Mouse (Mus musculus) Muller cell, postnatal 12 days (primary cell): Measurements from ENCODE around the gene Enpp1.
A peak's percentile ranks its signal among the peaks of the same experiment; 100 is the strongest.
"Not testable (repeated sequence)": the region's sequence is repeated elsewhere in the genome, so short reads cannot be mapped to it uniquely, and the experiment has no call there.

Experiments used
- DNase-seq: peaks from one replicate; pipeline ENCODE4 v3.0.0-alpha.2; 2015; ENCODE audit errors: inconsistent ontology term

Enpp1 gene

DNA sequence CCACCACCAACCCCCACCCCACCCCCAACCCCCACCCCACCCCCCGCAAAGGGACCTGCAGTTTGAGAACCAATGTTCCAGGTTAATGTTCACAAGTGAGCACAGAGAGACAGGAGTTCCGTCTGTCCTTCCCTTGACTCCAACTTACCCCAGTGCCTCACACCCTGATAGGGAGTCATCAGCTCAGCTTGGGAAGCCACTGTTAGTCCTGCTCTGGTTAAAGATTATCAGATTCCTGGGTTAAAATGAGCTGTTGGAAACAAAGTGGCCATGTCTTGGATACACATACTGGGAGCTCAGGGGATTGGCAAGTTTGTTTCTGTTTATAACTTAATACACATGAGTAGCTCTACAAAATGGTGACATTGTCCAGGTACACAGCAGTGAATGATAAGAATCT, 75.0 kb downstream of the Enpp1 start:
- no peak for DNase-seq

DNA sequence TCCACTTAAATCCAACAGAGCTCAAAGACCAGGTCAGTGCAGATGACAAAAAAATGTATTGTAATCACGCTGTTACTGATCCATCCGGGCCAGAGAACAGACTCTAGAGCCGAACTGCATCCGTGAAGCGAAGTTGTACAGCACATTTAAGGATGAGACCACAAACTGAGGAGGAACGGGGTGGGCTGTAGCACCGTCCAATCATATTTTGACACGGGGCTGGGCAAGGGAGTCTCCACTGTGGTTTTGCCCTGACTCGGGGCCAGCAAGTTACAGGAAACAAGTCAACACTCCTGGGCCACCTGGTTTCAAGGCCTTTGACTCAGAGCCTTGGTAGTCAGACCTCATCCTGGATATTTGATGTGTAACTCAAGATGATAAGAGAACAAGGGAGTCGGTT, 76.1 kb downstream of the Enpp1 start:
- DNase-seq = no peak

DNA sequence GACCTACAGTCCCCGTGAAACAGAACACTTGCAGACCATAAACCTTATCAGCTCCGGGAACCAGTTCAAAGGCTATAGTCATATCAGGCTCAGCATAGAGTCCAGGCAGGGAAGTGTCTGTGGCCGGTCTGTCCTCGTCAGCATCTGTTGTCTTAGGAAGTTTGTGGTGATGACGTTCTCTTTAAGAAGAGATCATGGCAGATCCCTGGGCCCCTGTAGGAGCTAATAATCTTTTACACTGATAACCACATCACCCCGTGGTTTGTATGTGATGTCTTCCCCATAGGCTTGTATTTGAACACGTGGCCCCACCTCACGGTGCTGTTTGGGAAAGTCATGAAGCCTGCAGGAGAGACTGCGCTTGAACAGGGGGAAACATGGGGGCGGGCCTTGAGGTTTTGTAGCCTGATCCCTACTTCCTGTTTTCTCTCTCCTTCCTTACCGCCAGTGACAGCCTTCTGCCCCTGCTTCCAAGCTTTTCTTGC, 76.6 kb downstream of the Enpp1 start:
- no peak for DNase-seq

DNA sequence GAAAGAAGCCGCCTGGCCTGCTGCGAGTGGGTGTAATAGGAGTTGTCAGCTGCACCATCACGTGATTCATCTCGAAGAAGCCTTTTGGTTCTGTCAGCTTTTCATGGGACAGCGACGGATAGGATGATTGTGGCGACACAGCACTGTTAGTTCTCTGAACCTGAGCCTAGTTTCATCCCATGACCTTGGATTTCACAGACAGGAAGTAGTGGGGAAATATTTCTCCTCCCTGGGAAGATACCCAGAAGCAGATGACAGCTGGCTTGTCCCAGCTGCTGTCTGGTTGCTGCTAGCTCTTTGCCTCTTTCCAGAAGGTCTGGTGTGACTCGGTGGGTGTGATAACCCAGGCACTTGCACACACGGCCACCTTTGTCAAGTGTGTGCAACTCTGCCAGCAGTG, 77.7 kb downstream of the Enpp1 start:
- DNase-seq = no peak

DNA sequence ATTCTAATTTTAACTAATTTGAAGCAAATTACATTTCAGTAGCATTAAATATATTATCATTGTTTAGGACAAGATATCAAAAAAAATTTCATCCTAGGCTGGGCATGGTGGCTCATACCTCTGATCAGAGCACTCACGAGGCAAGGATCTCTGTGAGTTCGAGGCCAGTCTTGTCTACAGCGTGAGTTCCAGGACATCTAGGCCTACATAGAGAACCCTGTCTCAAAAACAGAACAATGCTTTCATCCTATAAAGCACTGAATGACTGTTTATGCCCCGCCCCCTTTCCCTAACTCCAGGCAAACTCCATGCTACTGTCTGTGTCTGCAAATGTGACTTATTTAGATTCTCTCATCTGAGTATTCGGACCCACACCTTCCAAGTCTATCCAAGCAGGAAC, 80.8 kb downstream of the Enpp1 start:
- DNase-seq = no peak

DNA sequence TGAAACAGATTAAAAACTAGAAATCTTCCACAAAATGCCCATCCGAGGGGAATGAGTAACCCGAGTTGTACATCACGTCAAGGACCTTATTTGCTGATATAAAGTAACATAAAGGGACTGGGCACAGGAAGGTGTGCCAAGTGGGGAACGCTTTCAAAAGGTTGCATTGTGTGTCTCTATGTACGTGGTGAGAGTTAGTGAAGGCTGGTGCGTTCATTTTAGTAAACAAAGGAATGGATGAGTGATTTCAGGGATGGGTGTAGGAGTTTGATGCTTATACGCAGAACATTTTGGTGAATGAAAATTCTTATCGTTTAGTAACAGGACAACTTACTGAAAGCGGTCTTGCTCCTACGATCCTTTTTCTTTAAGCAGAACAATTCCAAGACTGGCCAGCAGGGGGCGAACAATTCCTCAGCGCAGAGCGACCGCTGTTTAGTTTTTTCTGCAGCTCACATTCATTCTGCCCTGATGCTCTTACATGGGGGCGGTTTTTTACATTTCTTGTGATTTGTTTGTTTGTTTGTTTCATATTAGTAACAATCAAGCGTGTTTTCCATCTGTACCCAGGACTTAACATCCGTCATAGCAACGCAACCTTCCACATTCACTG, 81.4 kb downstream of the Enpp1 start:
- DNase-seq = peak; percentile 46

DNA sequence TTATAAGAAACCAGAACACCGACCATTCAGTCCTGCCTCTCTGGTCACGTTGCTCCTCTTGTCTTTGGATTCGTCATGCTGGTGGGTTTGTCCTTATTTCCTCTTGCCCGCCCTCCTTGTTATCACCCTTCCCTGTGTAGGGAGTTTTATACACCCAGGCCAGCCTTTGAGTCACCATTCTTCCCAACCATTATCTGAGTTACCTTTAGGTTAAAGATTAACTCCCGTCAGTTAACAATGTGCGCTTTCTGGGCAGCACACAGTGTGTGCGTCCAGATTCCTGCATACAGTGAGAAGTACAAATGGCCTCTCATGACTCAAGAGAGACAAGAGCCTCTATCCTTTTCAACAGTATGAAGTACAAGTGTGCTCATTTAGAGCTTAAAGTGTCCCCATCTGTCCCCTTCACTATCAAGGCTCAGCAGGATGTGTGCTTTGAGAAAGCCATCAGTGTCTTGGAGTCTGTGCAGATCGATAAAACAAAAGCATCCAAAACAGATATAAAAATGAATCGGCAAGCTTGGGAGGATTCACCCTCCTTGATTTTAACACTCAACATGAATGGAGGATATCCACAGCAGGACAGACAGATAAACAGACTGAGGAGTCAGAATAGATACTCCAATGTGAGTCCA, 82.8 kb downstream of the Enpp1 start:
- DNase-seq = no peak

DNA sequence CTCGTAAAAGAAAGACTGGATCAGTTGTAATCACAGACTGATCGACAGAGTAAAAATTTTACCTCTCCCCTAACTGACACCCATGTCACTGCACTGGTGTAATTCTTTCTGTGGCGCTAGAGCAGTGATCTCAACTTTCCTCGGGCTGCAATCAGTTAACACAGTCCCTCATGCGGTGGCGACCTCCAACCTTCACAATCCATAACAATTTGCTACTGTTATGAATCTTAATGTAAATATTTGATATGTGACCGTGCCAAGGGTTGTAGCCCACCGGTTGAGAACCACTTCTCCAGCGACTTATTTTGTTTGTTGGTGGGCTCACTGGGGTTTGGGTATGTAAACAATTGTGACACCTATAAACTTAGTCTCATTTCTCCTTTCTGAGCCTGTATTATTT, 83.5 kb downstream of the Enpp1 start:
- no peak for DNase-seq

DNA sequence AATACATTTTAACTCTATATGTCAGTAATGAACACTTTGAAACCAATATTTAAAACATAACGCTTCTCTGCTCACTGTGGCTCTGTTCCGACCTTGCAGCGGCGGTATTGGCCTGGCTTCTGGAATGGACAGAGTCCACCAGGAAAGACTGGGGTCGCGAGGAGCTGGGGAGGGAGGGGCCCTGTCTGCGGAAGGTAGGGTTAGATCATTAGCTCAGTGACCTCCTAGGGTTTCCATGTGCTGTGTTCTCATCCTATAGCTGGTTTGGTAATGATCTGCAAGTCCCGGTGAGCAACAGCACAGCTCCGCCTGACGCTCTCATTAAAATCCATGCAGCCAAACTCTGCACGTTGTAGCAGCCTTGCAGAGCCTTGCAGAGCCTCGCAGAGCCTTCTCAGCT, 84.7 kb downstream of the Enpp1 start:
- no peak for DNase-seq

DNA sequence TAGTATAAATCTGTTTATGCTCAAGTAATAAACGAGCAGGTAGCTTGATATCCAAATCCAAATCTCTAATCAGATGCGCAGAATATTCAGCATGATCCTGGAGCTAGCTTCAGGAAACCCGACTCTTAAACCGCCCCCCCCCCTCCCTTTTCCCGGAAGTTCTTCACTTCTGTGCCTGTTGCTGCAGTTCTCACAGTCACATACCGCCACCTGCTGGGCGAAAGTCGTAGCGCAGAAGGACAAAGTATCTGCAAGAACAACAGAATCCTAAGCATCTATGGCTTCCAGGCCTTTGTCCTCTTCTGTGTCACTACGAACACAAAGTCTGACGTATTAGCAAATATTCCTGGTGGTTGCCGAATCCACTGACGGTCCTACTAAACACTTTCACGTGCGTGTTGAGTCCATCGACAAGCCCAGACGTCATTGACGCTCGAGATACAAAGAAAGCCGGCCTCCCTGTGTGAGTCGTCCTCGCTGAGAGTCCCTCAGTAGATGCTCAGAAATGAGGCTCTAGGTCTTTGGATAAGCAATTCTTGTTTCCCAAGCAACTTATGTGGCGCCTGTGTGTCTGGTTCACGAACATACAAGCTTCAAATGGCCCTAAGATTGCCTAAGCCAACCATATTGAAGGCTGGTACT, 86.8 kb downstream of the Enpp1 start:
- DNase-seq = peak; percentile 87

DNA sequence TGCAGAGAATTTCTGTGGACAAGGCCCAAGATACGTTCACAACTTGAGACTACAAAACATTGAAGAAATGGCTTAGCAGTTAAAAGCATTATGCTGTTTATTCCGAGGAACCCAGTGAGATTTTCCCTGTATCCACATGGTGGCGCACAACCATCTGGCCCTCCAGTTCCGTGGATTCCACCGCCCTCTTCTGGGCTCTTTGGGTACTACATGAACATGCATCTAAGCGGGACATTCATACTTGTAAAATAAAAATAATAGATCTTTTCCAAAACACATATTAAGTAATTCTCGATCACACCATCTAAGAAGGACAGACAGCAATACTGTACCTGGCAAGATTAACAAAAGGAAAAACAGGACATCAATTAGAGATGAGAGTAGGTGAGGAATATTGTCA, 89.4 kb downstream of the Enpp1 start:
- DNase-seq = no peak

DNA sequence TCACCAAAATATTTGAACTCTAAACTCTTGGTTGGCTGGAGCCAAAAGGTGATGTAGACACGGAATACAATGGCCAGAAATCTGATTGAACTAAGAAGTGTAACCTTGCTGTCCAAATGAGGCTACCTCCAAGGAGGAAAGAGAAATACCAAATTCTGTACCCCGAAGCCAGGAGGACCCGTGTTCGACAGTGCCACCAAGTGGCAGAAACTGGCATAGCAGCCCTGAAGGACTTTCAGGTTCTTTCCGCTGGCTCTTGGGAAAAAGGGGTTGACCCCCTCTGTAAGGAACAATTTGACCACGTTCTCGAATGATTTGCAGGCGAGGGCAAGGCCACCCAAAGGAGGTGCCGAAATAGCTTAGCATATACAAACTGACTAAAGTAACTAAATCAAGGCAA, 90.4 kb downstream of the Enpp1 start:
- no peak for DNase-seq

DNA sequence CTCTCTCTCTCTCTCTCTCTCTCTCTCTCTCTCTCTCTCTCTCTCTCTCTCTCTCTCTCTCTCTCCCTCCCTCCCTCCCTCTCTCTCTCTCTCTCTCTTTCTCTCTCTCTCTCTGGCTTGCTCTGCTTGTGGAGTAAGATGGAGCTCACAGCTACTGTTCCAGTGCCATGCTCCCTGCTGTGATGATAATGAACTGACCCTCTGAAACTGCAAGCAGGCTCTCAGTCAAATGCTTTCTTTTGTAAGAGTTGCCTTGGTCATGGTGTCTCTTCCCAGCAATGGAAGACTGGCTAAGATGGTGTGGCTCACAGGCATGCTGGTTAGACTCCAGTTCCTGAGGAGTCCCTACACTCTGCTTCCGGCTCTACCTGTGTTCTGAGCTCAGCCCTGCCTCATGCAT, 95.4 kb downstream of the Enpp1 start:
- not testable (repeated sequence) for DNase-seq

DNA sequence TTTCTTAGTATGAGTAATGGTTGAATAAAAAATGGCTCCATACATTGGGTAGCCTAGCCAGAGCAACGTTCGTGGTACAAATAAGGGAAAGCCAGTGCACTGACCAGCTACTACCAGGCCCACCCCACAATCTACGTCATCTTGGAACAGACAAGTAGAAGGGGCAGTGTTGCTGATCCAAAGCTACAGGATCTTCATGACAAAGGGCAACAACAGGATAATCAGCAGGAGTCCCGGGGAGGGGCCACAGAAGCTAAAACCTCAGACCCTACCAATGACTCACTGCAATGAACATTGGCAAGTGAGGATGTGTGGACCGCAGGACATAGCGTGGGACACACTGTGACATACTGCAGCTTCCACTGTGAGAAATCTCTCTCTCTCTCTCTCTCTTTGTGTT, 96.2 kb downstream of the Enpp1 start:
- DNase-seq = no peak

DNA sequence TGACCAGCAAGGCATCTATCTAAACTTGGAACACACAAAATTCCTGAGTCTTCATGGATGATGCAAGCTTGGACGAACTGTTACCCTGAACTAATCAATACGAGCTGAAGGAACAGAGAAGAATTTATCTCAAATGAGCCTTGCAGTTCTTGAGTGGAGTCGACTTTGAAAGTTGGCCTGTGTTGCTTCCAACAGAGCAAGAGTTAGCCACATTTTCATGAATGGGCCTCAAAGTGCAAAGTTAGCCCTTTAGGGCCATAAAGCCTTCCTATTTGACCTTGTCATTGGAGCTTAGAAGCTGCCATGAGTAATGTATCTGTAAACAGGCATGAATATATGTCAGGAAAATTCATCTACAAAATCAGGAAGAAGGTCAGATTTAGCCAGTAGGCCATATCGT, 97.2 kb downstream of the Enpp1 start:
- DNase-seq = no peak

DNA sequence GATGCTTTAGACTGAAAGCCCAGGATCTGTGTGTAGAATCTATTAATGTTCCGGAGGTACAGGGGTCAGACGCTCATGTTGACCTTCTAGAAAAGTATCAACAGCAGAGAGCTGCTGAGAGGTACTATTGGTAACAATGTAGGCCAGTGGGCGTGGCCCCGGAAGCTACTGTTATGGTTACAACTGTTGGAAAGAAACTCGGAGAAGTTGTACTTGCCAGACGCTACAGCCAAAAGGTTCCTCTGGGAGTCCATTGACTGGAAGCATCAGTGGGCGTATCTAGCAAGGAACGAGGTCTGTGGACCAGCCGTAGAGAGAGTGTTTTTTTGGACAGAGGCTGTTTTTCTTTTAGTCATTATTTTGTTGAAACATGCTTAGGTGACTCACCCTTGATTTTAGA, 102.2 kb downstream of the Enpp1 start:
- no peak for DNase-seq

DNA sequence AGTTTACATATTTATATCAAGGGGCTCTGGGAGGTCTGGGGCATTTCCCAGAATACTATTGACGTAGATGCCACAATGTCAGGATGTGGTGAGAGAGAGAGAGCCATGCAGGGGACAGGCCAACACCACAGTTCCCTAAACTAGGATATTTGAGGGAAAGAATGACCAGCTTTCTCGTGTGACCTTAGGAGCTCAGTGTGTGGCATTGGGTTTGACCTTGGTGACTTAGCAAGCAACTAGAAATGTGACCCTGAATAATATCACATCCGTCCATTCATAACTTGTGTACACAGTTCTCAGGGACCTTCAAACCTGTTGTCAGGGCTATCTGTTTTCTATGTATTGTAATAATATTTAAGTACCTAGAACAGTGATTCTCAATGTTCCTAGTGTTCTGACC, 102.8 kb downstream of the Enpp1 start:
- DNase-seq = no peak

DNA sequence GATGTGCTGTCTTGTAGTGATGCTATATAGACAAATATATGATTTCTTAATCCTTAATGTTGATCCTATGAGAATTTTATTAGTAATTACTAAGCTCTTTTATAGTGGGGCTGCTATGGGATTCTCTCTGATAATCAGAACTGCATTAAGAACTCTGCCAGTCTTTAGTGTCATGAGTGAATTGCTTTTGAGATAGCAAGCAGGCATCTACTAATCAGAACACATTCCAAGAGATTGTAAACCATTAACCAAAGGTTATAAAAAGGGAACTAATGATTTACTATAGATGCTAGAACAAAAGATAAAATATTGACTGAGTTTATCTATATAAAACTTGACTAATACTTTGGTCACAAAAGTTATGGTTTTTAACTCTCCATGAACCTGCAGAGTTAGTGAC, 108.2 kb downstream of the Enpp1 start:
- DNase-seq = no peak

DNA sequence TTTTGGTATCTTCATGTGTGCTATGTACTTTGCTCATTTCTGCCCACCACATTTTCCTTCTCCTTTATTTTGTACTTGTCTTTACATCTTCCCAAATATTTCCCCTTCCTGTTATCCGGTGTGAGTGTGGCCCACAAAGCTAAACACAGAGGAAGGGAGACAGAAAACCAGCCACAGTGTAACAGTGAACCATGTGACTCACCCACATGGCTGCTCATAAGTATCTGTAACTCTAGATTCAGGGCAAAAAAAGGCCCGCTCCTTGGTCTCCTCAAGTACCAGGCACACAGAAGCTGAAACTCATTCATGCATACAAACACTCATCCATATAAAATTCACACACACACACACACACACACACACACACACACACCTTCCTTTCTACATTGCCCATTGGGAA, 108.9 kb downstream of the Enpp1 start:
- no peak for DNase-seq

DNA sequence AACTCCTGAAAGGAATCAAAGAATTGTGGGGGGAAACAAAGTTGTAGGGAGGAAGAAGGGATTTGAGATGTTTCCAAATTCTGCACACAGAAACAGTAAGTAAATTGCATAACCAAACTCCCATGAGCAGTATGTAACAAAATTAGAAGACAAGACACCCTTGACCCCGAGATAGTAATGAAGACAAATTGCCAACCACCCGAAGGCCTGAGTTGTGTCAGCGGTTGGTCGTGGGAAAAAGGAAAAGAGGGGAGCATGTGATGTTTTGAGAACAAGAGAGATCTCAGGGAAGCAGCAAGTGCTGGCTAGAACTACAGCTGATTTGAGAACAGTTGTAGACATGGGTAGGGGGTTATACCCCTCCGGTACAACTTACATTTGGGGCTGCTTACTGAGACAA, 112.2 kb downstream of the Enpp1 start:
- peak; percentile 64 for DNase-seq

DNA sequence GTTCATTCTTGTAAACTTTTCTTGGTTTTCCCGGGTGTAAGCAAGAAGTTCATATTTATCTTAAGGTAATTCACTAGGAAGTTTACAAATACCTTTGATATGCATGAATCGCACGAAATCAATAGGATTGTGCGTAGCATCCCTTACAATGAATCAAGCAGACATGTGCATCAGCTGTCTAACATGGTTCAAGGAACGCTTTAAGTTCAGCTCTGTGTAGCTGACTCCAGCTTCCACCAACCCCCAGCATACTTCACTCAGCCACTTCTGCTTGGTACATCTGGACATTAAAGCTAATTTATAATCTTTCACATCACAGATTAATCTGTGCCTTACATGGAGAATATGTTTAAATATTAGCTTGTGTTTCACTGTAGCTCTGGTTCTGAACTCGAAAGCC, 113.3 kb downstream of the Enpp1 start:
- DNase-seq = peak; percentile 34

DNA sequence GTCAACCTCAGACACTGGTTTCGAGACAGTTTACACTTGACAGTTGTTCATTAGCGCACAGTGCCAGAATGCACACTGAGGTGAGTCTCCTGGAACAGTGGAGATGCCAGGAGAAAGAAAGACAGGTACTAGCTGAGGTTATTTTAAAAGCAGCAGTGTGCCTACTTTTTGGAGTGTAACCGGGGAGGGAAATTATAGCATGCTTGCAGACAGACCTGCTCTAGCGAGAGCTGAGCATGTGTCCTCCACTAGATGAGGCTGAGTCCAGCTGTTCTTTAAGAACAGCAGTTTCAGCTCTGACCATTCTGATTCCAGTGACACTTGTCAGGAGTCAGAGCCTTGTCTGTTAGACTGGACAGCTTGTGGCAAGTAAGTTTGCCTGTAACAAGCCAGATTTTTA, 114.2 kb downstream of the Enpp1 start:
- DNase-seq = no peak

DNA sequence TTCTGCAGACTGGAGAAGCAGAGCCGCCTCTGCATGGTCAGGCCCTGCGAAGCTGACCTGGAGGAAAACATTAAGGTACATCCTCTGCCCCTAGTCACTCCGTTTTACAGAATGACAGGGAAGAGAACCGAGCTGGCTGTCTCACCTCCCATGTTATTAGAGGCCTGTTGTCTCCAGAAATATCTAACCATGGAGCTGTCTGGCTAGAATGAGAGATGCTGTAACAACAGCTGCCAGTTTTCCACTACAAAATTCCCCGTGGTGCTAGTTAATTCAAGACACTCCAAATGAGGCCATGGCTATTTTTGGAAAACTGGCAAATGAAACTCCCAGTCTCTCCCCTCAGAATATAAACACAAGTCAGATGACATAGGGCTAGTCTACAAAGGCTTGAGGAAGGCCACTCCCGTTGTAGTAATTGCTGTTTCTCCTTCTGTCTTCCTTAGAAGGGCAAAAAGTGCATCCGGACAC, 115.1 kb downstream of the Enpp1 start:
- DNase-seq = peak; percentile 81
